Mouse (Mus musculus) heart, adult 8-10 months (tissue): ENCODE results near the gene Myo18a. TPM values are rescaled to one million over a fixed set of nuclear protein-coding genes. Genes with fewer than 3 reads are reported as not detected.
A peak's percentile ranks its signal among the peaks of the same experiment; 100 is the strongest.

Experiments
- DNase-seq: peaks from one replicate; pipeline ENCODE4 v3.0.0; 2022; ENCODE audit warnings: low spot score
- total RNA-seq, 4 experiments: library from RNA; stranded (reverse); gene quantifications; 2 replicates each; pipeline ENCODE4 v1.2.4; 2022

The Myo18a gene
- total RNA-seq, 4 experiments from 2014 or later, result 256 to 285 (median 277) TPM

DNA sequence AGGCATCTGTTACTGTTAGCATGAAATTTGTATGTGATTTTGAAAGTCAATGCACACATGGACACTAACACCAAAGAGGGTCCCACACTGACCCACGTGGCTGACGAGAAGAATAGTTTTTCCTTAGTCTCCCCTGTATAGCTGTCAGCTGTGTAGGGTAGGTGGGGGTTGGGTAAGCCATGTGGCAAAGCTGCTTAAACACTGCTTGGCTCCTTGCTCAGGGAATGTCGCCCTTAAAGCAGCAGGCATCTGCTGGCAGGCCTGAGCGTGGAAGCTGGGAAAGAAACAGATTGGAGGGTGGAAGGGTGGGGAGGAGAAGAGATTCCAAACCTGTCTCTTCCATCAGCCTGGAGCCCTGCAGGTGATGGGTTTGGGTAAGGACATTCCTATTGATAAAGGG, 108.4 kb downstream of the Myo18a start:
- no peak for DNase-seq

DNA sequence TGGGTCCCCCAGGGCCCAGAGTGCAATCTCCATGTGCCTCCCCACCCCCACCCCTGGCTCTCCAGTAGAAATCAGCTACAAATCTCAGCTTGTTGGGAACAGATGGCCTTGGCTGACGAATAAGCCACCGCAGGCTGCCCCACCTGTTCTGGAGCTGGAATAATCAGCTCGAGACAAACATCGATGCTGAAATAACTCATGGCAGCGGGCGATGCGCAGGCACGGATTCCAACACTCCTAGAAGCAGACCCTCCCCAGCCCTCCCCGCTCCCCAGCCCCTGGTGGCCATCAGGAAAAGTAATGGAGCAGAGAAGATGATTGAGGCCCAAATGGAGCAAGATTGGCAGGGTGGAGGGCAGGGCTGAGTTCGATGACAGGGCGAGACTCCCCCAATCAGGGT, 109.2 kb downstream of the Myo18a start:
- no peak for DNase-seq

DNA sequence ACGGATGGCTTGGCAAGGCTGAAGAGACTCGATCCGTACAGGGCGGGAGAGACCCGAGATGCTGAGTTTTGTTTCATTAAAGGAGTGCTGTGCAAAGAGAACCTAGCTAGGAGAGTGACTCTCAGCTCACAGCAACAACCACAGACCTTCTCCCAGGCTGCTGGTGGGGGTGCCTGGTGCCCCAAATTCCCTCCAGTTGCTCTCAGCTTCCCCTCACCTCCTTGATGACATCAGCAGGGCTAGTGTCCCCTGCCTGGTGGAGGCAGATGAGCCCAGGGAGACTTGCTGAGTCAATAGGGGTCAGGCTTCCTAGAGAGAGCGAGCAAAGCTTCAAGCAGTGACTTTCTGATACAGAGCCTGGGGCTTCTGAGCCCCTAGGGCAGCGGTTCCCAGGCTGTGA, 109.6 kb downstream of the Myo18a start:
- DNase-seq, result no peak

DNA sequence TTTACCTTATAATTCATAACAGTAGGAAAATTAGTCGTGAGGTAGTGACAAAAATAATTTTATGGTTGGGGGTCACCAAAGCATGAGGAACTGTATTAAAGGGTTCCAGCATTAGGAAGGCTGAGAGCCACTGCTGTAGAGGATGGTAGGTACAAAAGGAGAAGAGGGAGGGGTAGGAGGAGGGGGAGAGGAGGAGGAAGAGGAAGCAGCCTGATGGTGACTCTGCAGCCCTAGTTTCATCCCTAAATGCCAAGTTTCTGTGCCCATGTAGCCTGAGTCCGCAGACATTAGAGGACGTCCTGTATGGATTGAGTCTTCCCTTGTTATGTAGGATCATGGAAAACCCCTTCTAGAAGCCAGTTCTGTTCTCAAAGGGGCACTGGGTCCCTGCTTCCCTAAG, 110.1 kb downstream of the Myo18a start:
- no peak for DNase-seq

DNA sequence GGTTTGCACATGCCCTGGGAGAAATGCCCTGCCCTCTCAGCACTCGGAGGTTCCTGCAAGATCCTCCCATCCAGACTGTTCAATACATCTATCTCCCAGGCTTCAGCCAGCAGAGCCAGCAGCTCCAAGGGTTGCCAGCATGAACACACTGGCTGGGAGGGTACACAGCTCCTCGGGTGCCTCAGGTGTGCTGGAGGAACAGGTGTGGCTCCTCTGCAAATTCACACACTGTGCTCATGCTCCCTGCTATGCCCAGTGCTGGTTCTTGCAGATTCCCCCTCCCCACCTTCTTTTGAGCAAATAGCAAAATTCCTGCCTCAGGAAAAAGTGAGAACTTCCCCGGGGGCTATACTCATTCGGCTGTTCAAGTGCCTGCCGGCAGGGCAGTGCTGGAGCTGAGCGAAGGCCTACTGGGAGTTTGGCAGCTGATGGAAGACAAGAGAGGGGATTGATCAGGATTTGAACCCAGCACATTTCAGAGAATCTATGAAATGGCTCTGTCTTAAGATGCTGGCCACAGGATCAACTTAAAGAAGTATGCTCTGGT, 111.7 kb downstream of the Myo18a start:
- DNase-seq, result no peak

DNA sequence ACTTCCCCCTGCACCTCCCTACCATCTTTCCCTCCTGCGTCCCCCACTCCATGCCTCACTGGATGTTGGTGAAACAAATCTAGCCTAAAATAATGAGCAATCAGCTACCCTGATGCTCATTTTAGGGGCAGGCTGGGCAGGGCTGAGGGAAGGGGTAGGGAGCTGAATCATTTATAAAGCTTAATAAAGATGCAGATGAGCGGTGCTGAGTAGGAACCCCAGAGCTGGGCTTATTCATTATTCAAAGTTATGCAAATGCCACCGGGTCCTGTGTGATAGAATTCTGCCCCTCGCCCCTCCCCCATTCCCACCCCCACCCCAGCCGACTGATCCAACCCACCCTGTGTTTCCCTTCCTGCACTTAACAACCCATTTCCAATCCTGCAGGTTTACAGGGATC, 112.2 kb downstream of the Myo18a start:
- no peak for DNase-seq

DNA sequence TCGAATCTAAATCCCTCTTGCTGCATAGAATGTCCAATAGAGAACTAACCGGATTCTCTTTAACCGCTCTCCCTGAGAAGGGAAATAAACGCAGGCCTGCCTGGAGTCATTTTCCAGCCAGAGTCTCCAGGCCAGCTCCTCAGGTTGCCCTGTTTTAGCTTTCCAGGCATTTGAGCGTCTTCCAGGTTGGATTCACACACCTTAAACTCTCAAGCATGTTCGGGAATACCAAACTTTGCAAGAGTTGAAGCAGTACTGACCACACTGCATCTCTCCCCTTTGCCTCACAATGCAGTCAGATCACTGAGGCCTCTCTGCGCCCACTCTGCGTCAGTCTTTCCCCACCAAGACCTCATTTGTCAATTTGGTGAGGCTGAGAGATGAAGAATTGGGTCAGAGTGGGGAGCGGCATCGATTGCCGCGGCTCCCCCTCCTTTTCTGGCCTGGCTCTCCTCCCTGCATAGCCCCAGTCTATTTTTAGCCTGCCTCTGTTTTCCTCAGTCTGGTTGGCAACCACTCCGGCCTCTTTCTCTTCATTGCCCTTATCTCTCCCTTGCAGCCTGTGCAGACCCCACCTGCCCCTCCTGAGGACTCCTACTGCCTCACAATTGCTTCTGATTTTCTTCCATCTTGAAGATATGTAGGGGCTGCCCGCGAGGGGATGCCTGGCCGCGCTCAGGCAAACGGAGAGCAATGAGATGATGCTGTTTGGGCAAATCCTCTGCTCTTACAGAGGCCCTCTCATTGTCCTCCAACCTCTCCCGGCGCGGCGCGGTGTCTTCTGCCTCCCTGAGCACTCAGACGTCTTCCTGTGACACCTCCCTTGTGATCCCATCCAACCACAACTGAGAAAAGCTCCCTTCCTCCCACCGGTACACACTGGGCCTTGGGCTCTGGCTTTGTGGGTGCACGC, 113.1 kb downstream of the Myo18a start:
- DNase-seq, result no peak

DNA sequence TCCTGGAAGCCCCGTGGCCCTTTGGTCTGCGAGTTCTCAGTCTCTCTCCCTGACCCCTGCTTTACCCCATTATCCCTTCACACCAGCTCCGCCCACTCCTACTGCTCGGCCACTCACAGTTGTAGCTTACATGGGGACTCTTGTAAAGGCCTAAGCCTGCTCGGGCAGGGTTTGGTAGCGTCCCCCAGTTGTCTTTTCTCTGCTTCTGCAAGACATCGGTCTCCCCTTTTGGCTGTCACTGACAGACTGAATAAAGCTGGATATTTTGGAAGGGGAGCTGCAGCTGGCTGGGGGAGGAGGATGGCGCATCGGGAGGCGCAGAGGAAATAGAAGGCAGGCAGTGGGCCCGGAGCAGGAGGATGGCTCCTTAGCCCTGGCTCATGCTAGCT, 113.7 kb downstream of the Myo18a start:
- no peak for DNase-seq

DNA sequence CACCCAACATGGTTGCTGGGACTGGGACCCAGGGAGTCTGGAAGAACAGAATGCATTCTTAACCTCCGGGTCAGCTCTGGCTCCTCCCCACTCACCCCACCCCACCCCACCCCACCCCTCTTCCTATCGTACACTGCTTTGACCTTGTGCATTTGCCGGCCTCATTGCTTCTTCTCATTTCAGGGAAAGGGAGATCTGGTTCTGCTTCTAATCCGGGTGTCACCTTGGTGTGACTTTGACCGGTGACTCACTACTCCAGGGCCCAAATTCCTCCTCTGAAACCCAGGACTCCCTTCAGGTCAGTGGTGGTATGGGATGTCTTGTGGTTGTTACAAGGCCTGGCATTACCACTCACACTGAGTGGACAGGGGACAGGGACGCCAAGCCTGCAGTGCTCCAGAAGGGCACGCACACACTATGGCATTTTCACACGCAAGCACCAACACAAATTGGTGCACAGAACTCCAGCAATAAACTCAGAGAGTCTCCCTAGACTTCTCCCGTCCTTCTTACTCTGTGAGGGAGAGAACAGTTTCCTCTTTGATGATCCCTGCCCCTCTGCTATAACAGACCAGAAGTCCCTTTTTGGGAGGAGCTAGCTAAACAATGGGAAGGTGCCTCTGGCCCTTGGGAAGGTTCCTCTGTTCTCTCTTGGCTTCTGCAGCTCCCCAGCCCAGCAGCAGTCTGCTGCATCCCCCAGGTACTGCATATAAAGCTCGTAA, 121.6 kb downstream of the Myo18a start:
- no peak for DNase-seq

DNA sequence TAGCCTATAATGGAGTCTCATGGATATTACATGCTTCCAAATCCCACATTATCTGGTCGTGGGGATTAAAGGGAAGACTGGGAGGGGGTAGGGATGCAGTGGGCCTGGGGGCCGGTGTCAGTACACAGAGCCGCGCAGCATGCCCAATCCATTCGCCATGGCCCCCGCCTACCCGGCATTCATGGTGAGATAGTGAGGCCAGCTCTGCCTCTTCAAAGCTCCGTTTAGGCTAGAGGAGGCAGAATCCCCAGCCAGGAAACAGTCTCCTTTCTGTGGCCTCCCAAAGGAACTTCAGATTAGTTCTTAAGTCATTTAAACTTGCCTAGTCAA, 122.2 kb downstream of the Myo18a start:
- no peak for DNase-seq

DNA sequence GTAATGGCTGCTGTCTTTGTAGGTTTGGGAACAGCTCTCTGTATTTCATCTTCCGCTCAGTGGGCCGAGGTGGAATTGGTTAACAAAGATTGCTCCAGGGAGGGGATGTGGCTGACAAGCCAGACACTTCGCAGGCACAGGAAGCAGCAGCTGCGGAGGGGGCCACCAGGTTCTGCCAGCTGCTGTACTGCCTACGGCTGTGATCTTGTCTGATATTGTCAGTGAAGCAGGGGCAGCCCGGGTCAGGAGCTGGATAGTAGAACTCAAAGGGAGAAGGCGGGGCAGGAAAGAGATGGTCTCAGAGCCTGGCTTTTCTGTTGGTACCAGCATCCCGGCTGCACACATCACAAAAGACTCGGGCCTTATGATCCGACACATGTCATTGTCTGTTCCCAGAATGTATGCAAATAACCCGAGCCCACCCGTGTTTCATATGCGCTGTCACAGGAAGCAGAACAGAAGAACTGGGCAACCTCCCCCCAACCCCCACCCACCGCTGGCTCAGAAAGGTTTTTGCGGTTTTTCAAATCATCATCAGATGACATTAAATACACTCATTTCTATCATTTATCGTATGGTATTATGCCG, 124.4 kb downstream of the Myo18a start:
- DNase-seq, result no peak

DNA sequence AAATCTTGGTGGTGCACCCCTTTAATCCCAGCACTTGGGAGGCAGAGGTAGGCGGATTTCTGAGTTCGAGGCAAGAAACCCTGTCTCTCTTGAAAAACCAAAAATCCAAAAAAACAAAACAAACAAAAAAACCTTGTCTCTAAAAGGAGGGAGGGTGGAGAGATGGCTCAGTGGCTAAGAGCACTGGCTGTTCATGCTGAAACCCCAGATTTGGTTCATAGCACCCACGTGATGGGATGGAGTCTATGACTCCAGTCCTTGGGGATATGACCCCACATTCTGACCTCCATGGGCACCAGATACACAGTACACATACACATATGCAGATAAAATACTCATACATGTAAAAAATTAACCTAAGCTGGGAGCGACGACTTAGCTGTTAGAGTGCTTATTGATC, 125.8 kb downstream of the Myo18a start:
- no peak for DNase-seq

DNA sequence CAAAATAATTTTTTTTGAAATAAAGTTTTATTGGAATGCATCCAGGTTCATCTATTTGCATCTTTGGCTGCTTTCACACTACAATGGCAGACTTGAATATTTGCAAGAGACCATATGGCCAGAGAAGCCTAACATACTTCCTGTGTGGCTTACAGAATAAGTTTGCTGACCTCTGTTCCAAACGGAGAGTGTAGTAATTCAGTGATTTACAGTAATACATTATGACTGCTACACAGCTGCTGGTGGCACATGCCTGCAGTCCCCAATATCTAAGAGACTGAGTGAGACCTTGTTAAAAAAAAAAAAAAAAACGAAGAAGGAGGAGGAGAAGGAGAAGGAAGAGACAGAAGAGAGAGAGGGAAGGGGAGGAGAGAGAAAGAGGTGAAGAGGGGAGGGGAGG, 126.4 kb downstream of the Myo18a start:
- DNase-seq, result no peak

DNA sequence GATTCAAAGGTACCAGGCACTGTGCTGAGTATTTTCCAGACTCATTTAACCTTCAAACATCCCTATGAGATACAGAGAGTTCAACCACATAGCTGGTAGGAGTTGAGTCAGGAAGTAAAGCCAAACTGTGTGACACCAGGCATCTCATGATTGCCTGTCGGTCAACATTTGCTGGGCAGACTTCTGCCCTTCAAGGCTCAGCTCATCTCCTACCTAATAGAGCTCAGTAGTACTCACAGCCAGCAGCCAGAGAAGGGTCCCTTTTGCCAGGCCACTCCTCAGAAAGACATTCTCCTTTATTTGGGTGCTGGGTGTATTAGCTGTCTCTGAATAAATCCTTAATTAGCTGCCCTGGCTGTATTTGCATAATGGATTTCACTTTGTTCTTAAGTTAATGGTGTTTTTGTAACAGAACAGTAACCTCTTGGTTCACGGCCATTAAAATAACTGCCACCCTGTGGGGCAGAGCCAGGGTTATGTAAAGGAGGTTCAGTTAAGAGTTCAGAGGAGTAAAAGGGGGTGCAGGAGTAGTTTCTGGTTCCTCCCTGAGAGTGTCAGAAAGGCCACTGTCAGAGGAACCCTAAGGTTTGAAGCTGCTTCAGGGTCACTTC, 127.7 kb downstream of the Myo18a start:
- DNase-seq, result no peak

DNA sequence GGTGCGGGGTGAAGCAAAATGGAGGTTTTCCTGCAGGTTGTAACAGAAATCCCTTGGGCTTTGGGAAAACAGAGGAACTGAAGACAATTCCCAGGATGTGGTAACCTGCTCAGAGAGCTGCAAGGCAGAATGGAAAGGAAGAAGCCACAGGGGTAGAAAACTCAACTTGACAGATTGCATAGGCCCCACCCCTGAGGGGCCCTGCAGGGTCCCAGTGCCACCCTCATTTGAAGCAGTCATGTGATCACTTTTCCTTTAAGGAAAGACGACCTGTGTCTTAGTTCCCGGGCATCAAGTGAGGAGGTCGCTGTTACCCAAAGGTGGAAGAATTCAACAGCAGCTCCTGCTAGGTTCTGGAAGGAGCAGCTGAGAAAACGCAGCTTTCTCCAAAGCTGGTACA, 129.8 kb downstream of the Myo18a start:
- no peak for DNase-seq

DNA sequence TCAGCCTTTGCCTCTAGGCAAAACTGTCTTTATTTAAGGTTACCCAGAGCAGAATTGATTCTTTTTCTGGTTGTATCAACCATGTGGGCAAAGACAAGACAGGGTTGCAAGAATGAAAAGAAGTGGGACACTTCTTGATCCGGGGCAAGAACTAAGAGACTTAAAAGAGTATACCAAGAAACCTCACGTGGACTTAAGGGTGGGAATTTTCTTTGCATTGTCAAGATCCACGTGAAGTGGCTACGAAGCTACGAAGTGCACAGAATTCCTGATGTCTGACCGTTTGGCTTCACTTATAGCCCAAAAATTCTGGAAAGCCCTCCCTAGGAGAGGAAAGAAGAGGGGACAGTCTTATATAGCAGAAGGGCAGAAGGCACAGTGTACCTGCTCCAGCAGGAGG, 130.2 kb downstream of the Myo18a start:
- no peak for DNase-seq

DNA sequence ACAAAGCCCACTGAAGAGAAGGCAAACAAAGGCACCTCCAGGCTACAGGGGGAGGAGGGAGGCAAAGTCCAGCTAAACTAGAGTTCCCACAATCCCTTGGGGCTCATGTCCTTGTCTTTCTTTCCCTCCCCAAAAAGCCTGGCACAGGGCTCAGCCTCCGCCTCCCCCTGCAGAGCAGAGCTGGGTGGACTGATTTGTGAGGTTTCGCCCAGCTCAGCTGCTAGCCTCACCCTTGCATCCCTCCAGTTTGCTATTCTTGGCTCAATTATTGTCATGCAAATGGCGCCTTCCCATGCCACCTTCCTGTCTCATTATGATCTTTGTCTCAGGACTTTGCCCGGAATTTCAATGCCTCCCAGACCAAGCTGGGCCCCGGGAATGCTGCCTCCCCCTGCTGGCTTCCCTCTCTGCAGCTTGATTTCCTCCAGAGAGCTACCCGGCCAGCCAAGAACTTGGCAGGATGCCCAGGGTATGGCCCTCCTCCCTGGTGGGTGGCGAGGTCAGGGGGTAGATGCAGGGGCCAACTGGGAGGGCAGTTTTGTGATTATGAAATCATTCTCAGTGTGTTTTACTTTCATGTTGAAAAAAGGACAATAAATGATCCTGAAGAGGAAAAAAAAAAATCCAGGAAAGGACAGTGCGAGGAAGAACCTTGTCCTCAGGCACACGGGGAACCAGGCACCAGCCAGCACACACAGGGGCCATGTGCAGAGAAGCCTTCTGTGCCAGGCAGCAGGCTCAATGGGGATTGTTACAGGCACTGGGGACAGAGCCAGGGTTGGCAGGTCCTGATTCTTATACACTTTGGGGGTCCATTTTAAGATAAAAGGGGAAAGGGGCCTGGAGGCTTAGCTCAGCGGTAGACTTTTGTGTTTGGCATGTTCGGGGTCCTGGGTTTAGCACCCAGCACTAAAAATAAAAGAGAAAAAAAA, 131.0 kb downstream of the Myo18a start, which contains the start of gene Pipox:
Pipox (minus strand) TSS at position 310 of the 932 bp plus-strand sequence.
- peak; percentile 72 for DNase-seq

DNA sequence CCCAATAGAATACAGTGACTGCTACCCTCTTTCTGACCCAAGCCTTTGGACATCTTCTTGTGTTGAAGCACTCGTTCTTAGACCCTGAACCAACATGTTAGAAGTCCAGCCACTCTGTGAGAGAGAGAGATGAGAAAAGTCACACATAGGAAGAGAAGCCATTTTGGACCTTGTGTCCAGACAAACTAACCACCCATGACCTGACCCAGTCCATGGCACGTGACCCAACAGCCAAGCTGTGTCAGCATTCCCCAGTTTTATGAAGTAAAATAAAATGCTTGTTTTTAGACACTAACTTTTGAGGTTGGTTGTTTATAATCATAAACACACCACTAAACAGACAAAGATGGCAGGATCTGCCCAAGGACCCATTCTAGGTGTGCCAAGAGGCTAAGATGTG, 131.9 kb downstream of the Myo18a start:
- DNase-seq, result no peak

DNA sequence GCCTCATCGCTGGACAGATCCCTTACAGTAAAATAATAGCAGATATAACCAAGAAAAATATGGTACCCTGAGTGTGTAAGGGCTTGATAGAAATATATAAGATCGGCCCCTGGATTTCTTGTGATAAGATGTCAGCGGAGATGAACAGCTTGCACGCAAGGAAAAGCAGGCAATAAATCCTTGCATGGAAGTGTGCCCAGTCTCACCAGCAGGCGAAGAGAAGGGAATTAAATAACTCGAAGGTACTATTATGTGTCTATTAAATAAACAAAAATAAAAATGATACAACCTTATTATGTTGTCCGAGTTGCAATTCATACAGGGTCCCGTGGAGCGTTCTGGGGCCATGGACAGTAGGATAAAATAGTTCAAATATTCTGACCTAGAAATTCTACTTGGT, 133.0 kb downstream of the Myo18a start:
- no peak for DNase-seq

DNA sequence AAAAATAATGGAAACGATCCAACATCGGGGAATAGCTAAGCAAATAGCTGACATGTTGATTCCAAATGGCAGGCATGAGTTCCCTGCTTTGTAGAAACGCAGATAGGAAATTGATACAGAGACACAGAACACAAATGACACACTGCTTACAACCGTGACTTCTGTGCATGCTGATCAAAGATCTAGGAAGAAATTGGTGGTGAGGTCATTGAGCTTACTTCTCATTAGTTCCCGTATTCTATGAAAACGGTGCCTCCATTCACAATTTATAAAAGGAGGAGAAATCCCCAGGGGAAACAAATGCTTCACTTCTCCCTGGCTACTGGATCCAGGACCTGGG, 133.4 kb downstream of the Myo18a start:
- no peak for DNase-seq
